Mouse (Mus musculus) megakaryocyte, adult 5-6 weeks (primary cell): ENCODE results near the gene Hacd2. TPM values are rescaled to one million over a fixed set of nuclear protein-coding genes. Genes with fewer than 3 reads are reported as not detected.

Source experiments
- total RNA-seq, 2 experiments: library from RNA; stranded (forward) in 1 of 2; stranded (reverse) in 1 of 2; fragments of 153-499, 151-499 nt in 1 of 2; fragments of 221-1000, 200-1000 nt in 1 of 2; gene quantifications; 2 replicates each; pipeline versions ENCODE4 v1.2.3 to v1.2.4; 2015 to 2017

Hacd2 gene
- total RNA-seq, 2 experiments from 2014 or later, result 7.6 to 61.3 TPM

Other genes with a start within 250 kb of the Hacd2 start
- not detected in 2 replicates for gene Adcy5, start 132.4 kb downstream of the Hacd2 start, total RNA-seq (2015)
- gene Adcy5, start 132.4 kb downstream of the Hacd2 start, total RNA-seq (2017), result not detected in 2 replicates